Mouse (Mus musculus): ENCODE data around the gene Abr.

DNA sequence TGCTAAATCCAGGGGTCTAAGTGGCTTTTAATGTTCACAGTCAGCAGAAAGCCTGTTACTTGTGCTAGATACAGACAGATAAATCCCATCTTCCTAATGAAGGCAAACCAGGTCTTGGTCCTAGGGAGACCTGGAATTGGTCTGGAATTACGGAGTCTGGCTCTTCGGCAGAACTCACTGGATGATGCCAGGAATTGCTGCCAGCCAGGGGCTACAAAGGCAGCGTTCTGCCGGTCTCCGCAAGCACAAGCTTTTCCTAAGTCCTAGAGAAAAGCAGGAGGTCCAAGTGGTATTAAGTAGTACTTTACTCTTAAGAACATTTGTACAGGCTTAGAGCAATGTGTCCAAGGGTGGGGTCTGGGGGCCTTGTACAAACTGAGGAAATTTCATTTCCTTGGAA, 237.8 kb downstream of the Abr start:
- TF ChIP-seq CTCF (IDR thresholded peaks at IDR 0.05; ENCODE audit: low read depth, low read length): no peak
- TF ChIP-seq POLR2A (IDR thresholded peaks at IDR 0.05; ENCODE audit: borderline replicate concordance, low read depth, low read length): no peak

All from bone marrow macrophage, adult 2 months (primary cell).